Mouse (Mus musculus) C2C12 (cell line): ENCODE measurements around the gene Klf12. TPM values are rescaled to one million over a fixed set of nuclear protein-coding genes. Genes with fewer than 3 reads are reported as not detected.

Experiments used
- H3K27me3 ChIP-seq: one replicate; pipeline ENCODE4 v1.6.1; 2011; ENCODE audit not compliant: control insufficient read depth, insufficient read depth, insufficient read length
- H3K36me3 ChIP-seq: one replicate; pipeline ENCODE4 v1.6.1; 2011; ENCODE audit not compliant: control insufficient read depth, insufficient read depth
- H3K4me3 ChIP-seq: one replicate; pipeline ENCODE4 v1.5.1; 2011; ENCODE audit warnings: mild to moderate bottlenecking, control low read depth; ENCODE audit not compliant: poor library complexity, insufficient read depth, severe bottlenecking
- H3K79me2 ChIP-seq: one replicate; pipeline ENCODE4 v1.6.1; 2011; ENCODE audit not compliant: control insufficient read depth, insufficient read depth
- H3K79me3 ChIP-seq: one replicate; pipeline ENCODE4 v1.6.1; 2011; ENCODE audit warnings: low read depth, control low read depth
- H3ac ChIP-seq: one replicate; pipeline ENCODE3; 2011; ENCODE audit warnings: low read depth; ENCODE audit not compliant: control insufficient read depth, insufficient read length
- CEBPB ChIP-seq: IDR thresholded peaks from one replicate; pipeline ENCODE4 v1.6.1; 2011; ENCODE audit warnings: low read depth, mild to moderate bottlenecking, control low read depth, moderate library complexity
- CTCF ChIP-seq: IDR thresholded peaks from one replicate; pipeline ENCODE4 v1.5.1; 2011; ENCODE audit not compliant: control insufficient read depth, insufficient read depth, insufficient read length
- FOSL1 ChIP-seq: IDR thresholded peaks from one replicate; pipeline ENCODE4 v1.8.0; 2011; ENCODE audit warnings: mild to moderate bottlenecking, low read length; ENCODE audit not compliant: poor library complexity, insufficient read depth, severe bottlenecking
- MAX ChIP-seq: IDR thresholded peaks from one replicate; pipeline ENCODE4 v1.6.1; 2011; ENCODE audit warnings: mild to moderate bottlenecking, control low read depth
- MYOD1 ChIP-seq: IDR thresholded peaks from one replicate; pipeline ENCODE4 v1.6.1; 2011; ENCODE audit warnings: low read depth; ENCODE audit not compliant: control insufficient read depth, insufficient read length
- MYOG ChIP-seq: IDR thresholded peaks from one replicate; pipeline ENCODE4 v1.6.1; 2011; ENCODE audit not compliant: control insufficient read depth, insufficient read length; ENCODE audit errors: extremely low read depth
- USF1 ChIP-seq: IDR thresholded peaks from one replicate; pipeline ENCODE4 v1.6.1; 2011; ENCODE audit warnings: low read depth, mild to moderate bottlenecking, control low read depth, moderate library complexity
- polyA plus RNA-seq: library from polyadenylated mRNA; unstranded; fragments of >200 nt; fragmentation: generic; extraction: Trizol; gene quantifications from one replicate; pipeline ENCODE4 v1.2.1, GENCODE M21; 2012; ENCODE audit warnings: missing spikeins

The Klf12 gene
- polyA plus RNA-seq, 1 experiment = 1.2 TPM

DNA sequence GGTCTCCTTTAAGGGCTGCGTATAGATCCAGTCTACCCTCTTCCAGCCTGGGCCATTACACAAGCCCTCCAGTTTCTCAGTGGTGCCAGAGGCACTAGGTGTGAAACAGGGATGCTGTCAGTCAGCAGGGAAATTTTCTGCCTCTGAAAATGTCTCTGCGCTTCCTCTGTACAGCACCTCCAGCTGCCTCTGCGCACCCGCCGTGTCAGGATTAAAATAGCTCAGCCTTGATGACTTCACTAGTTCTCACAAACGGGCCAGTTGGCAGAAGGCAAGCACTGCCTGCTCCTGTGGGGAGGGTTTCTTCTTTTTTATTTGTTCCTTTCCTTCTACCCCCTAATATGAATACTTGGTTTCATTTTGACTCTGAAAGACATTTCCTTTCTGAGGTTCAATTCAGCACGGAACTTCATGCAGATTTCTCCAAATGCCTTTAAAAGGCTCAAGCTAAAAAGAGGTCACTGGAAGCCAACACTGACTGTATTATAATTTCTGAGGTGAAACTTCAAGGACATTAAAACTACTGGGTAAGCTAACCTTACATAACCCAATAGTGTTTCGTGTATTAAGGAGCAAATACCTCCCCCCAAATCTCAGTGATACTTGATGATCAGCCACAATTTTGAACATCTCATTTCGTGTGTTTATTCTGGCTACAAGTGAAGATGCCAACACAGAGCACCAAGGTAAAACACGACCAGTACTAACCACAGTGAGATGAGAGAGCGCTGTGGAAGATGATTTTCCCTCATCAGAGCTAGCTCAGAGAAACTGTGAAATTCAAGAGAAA is 73.2 kb downstream of the Klf12 start:
- Histone ChIP-seq H3K27me3 (no peaks in the 10 kb centered on the region), H3K79me2 (no peaks in the 10 kb centered on the region), H3K4me3 (no peak overlapping the region), H3ac (no peak overlapping the region), H3K79me3 (no peaks in the 10 kb centered on the region), H3K36me3 (no peaks in the 10 kb centered on the region)
- no peak for TF ChIP-seq MYOD1
- no peak for TF ChIP-seq CTCF
- no peak for TF ChIP-seq CEBPB
- TF ChIP-seq MAX = no peak
- no peak for TF ChIP-seq FOSL1
- no peak for TF ChIP-seq USF1
- no peak for TF ChIP-seq MYOG

DNA sequence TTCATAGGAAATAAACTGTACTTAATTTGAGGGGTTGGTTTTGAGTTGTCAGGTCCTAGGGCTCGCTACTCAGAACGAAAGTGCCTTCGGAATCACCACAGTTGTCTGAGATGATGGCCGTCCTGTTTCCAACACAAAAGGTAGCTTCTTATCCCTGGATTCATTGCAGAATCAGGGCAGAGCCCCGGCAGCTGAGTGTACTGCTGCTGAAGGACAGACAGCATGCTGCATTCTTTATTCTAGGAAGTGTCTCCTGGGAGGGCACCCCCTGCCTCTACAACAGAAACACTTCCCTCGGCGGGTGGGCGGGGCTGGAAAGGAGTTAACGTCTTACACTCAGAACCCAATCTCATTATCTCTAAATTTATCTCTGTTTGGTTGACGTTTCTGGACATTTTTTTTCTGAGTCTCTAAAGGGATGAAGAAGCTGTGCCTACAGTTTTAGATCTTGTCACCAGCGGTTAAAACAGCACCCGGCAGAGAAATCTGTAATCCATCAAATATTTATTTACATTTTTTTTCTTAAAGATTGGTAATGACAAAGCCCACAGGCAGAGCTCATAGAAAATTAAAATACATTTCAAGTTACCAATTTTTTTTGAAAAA is 74.6 kb downstream of the Klf12 start:
- Histone ChIP-seq H3K79me3 (no peaks in the 10 kb centered on the region), H3K36me3 (no peaks in the 10 kb centered on the region), H3K4me3 (no peak overlapping the region), H3ac (no peak overlapping the region), H3K79me2 (no peaks in the 10 kb centered on the region), H3K27me3 (no peaks in the 10 kb centered on the region)
- TF ChIP-seq MYOG = no peak
- TF ChIP-seq CEBPB = no peak
- TF ChIP-seq MYOD1 = no peak

DNA sequence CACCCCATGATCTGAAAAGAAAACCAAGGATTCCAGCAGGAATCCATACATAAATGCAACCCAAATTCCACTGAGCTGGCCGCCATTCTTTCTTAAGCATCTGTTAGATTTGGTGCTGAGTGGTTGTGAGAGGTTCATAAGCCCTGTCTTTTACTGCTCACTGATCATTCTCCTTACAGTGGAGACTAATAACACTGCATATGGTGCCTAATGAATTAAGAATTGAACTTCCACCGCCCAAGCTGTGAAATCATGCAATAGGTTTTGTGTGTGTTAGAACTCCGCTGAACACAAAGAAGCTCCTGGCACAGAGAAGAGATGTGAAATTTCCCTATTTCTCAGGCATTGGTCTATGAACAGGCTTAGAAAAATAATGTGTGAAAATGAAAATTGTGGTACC is 77.4 kb downstream of the Klf12 start:
- no peaks in the 10 kb centered on the region for H3K79me2 ChIP-seq
- H3K4me3 ChIP-seq = no peak overlapping the region
- no peaks in the 10 kb centered on the region for H3K79me3 ChIP-seq
- H3K36me3 ChIP-seq = no peaks in the 10 kb centered on the region
- H3ac ChIP-seq = no peak overlapping the region
- TF ChIP-seq MYOD1 = no peak
- no peak for TF ChIP-seq MYOG
- TF ChIP-seq CEBPB = no peak
- no peak for TF ChIP-seq MAX
- no peak for TF ChIP-seq USF1
- TF ChIP-seq CTCF = no peak
- TF ChIP-seq FOSL1 = no peak
- no peaks in the 10 kb centered on the region for H3K27me3 ChIP-seq

DNA sequence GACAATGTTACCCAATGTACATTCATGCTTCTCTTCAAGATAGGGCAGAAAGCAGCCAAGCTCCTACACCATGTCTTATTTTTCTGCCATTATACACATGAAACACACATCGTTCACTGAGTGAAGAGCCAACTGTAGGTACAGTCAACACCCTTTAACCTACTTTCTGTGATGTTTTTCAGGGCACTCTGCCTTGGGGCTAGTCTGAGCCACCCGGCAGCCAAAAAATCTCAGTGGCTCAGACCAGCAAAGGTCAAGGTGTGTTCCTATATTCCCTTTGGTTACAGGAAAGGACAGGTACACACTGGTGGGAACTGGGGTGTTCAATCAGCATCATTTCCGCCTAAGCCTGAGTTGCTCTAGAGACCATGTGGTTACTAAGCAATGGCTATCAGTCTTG is 78.3 kb downstream of the Klf12 start:
- H3K27me3 ChIP-seq = no peaks in the 10 kb centered on the region
- no peaks in the 10 kb centered on the region for H3K79me3 ChIP-seq
- no peak overlapping the region for H3K4me3 ChIP-seq
- H3ac ChIP-seq = no peak overlapping the region
- TF ChIP-seq CTCF = no peak
- no peak for TF ChIP-seq MAX
- no peak for TF ChIP-seq USF1
- no peaks in the 10 kb centered on the region for H3K79me2 ChIP-seq
- no peaks in the 10 kb centered on the region for H3K36me3 ChIP-seq

DNA sequence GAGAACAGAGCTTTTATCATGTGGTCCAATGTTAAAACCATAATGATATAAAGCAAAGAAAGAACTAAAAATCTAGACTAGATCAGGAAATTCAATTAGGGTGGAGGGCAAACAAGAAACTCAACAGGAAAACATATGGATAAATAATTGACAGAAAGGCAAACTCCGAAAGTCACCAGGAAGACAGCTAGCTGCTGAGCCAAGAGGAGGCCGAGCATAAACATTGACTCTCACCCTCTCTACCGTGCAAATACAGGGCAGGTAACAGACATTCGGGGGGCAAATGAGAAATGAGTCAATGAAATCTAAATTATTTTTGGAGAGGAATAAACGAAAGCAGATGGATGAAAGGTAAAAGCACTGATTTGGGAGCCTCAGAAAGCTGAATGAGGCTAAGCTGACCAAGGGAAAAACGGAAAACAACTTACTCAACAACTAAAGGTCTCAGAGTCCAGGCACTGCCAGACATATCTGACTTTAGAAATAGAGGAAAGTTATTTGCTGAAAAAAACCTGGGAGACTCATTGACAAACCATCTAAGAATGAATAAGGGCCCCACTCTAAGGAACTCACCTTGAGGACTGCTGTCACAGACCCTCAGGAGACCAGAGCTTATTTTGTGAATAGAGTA is 84.3 kb downstream of the Klf12 start:
- no peaks in the 10 kb centered on the region for H3K36me3 ChIP-seq
- no peaks in the 10 kb centered on the region for H3K79me2 ChIP-seq
- H3K4me3 ChIP-seq = no peak overlapping the region
- TF ChIP-seq USF1 = no peak
- TF ChIP-seq FOSL1 = no peak
- TF ChIP-seq MAX = no peak
- H3K79me3 ChIP-seq = no peaks in the 10 kb centered on the region
- H3K27me3 ChIP-seq = no peaks in the 10 kb centered on the region
- no peak overlapping the region for H3ac ChIP-seq

DNA sequence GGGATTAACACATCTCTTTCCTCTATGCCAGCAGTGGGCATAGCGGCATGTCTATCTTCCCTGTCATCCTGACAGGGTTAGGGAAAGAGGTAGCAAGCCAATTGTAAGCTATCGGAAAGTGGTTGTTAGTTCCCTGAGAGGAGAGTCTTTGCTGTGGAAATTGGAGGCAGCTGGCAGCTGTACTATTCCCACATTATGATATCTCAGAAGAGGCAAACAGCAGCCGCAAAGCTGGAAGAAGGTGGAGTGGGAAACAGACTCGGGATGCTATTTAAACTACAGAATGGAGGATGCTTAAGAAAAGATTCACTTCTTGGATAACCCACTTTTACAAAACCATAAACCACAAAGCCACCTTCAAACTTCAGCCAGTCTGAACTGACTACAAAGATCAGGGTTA is 85.8 kb downstream of the Klf12 start:
- H3K36me3 ChIP-seq = no peaks in the 10 kb centered on the region
- H3K4me3 ChIP-seq = no peak overlapping the region
- H3K27me3 ChIP-seq = no peaks in the 10 kb centered on the region
- no peaks in the 10 kb centered on the region for H3K79me2 ChIP-seq
- no peaks in the 10 kb centered on the region for H3K79me3 ChIP-seq
- H3ac ChIP-seq = no peak overlapping the region
- TF ChIP-seq FOSL1 (no peak), MYOG (no peak), USF1 (no peak), CTCF (no peak), MYOD1 (no peak), CEBPB (no peak), MAX (no peak)
